Mouse (Mus musculus) right cerebral cortex, postnatal 4 days (tissue): ENCODE data around the gene Nexn.
A peak's percentile ranks its signal among the peaks of the same experiment; 100 is the strongest.
"Not testable (repeated sequence)": the region's sequence is repeated elsewhere in the genome, so short reads cannot be mapped to it uniquely, and the experiment has no call there.

Source experiments
- DNase-seq: peaks from one replicate; pipeline ENCODE4 v3.0.0-alpha.2; 2022

The Nexn gene

DNA sequence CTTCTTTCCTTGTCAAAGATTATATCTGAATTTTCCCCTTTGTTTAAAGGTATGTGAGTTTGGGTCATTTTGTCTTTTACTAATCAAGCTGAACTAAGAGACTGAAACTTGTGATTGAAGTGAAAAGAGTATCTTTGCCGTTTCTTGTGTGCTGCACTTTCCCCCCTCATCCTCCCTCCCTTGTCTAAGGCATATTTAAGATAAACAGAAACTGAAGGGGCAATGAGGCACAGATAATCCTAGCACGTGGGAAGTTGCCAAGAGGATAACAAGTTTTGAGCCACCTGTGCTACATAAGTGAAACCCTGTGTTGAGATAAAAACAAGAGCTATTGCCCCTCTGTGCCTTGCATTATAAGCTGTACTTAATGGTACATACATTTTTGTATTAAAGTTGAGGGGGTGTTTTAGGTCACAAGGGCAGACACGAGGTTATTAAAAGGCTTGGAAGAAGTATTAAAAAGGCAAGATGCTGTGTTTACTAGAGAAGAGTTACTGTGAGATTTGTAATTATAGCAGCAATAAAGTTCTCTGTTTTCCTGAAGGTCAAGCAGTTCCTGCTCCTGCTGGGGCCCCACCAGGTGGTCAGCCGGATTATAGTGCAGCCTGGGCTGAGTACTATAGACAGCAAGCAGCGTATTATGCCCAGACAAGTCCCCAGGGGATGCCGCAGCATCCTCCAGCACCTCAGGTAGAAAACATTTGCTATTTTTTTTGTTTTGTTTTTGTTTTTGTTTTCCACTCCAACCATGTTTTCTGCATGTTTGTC lies 34.6 kb downstream of the Nexn start:
- DNase-seq, result no peak

GRCm38 (mm10) chr3:152229271-152229670 lies 36.9 kb downstream of the Nexn start:
- DNase-seq, result no peak

GRCm38 (mm10) chr3:152228843-152229242 lies 37.3 kb downstream of the Nexn start:
- DNase-seq, result no peak

- DNase-seq, result no peak
These were observed 40.2 kb downstream of the Nexn start for GRCm38 (mm10) chr3:152225906-152226305.

DNA sequence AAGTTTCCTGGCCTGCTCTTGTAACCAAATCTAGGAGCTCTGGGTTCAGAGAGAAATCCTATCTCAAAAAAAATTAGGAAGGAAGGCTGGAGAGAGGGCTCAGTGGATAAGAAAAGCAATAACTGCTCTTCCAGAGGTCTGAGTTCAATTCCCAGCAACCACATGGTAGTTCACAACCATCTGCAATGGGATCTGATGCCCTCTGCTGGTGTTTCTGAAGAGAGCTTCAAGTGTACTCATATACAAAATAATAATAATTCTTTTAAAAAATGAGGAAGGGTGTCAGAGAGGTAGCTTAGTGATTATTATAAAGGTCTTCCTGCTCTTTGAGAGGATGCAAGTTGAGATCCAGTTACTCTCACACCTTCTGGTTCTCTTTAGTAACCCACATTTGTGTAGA lies 41.2 kb downstream of the Nexn start:
- no peak for DNase-seq

DNA sequence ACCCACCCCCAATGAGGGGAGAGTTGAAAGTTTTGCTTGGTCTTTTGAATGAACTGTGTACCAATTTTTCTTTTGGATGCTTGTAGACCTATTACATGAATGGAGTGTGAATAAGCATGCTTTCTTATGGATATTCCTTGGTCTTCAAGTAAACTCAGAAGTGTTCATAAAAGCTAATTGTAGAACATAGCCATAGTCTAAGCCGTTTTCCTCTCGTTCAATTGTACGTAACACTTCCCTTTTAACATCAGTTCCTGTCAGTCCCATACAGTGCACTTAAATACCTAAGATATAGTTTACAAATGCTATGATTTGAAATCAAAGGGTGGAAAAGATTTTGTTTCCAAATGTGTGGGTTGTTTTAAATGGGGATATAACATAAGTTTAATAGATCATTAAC lies 52.7 kb downstream of the Nexn start:
- no peak for DNase-seq

DNA sequence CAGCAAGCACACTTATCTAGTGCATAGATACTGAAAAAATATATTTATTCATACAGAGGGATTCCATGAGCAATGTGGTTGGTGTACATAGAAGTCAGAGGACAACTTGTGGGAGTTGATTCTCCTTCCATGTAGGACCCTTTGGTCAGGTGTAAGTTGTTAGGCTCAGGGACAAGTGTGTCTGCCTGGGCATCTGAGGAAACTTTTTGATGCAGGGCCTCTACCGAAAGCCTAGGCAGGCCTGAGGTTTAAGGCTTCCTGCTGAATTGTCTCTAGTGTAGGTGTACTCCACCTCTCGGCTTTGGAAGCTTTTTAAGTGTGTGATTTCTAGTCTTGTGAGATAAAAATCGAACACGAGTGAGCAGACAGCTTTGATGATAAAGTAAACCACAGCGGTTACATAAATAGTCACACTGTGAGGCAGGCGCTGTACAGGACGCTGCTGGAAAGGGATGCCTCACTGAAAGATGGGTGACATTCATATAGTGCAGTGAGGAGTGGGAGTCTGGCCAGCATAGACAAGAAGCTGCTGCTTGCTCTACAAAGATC lies 54.3 kb downstream of the Nexn start:
- no peak for DNase-seq

GRCm38 (mm10) chr3:152210728-152211391 lies 55.3 kb downstream of the Nexn start:
- DNase-seq, result peak; percentile 71

- DNase-seq, result peak; percentile 98
These were observed 56.0 kb downstream of the Nexn start, which contains the start of the genes Dnajb4 and Fubp1 for GRCm38 (mm10) chr3:152209967-152210634. Gene Dnajb4, minus strand, starts transcription at chr3:152210302. Gene Fubp1, plus strand, starts transcription at chr3:152210422.

DNA sequence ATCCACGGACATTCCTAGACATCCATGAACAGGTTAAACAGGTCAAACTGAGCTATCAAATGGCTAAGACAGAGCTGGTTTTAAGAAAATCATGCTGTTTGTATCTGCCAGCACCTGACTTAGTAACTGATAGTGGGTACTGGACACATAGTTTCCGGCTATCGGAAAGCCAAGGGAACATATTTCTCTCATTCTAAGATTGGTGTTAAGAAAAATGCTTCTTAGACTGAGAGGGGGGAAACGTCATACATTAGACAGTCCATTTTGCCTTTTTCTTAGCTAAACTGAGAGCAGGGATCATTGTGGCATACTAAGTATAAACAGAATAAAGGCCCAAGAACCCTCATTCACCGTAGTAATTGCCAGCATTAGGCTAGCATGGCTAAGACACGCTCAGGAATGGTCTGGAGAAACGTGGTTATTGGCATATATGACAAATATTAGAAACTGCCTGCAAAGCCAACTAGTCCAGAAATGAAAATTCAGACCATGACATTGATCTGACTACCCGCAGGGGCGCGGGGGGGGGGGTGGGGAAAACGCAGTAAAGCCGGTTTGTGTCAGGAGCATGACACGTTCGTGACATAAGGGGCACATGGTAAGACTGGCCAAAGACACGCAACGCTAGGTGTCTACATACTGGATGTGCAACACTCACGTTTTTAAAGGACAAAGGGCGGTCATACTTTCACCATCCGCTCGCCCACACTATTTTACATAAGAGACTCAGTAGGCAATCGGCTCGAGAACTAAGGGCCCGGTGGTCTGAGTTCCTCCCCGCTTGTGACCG lies 56.8 kb downstream of the Nexn start:
- DNase-seq, result no peak

GRCm38 (mm10) chr3:152208096-152208885 lies 57.9 kb downstream of the Nexn start:
- no peak for DNase-seq

GRCm38 (mm10) chr3:152207156-152207555 lies 59.0 kb downstream of the Nexn start:
- DNase-seq, result no peak

DNA sequence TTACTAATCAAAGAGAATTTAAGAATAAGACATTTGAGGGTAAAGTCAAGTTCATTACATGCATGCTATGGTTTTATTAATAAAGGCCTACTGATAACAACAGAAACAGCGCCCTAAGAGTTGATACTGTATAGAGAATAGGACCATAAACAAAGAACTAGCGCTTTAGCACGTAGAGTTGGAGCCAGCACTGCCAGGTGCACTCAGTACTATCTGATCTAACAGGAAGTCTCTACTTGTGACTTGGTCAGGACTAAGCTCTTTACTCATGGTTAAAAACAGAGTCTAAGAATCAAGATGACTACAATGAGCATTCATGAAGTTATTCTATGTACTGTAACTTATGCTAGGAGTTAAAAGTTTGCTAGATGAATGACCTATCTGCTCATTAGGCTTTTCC lies 61.6 kb downstream of the Nexn start:
- DNase-seq, result no peak

DNA sequence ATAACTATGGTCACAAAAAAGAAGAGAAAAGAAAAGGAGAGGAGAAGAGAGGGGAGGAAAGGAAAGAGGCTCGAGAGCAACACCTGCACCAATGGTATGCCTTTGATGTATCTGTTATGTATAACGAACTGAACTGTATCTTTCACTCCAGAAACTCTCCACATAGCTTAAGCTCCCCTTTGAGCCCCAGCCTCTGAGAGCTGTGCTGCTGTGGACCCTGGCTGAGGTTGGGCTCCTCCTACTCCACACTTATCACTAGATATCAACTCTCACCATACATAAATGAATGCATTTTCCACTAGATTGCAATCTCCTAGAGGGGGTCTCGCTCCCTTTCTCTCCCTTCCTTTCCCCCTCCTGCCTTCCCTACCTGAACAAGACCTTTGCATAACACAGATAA lies 62.2 kb downstream of the Nexn start:
- DNase-seq, result no peak

- DNase-seq, result no peak
These were observed 62.7 kb downstream of the Nexn start for GRCm38 (mm10) chr3:152203411-152203810.

DNA sequence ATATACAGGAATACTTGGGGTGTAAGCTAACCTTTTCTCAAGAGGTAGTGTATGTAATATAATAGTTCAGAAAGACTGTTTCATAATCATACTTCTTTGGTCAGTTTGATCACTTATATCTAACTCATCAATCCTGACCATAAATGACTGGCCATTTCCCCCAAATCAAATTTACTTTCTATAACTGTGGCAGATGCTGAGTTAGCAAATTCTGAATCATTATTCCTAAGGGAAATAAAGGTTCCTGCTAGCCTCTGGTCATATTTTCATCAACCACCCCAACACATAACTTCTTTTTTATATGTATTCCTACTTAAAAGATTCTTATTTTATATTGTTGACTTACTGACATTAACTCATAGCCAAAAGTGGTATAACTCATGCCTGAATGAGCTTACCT lies 63.2 kb downstream of the Nexn start:
- no peak for DNase-seq

DNA sequence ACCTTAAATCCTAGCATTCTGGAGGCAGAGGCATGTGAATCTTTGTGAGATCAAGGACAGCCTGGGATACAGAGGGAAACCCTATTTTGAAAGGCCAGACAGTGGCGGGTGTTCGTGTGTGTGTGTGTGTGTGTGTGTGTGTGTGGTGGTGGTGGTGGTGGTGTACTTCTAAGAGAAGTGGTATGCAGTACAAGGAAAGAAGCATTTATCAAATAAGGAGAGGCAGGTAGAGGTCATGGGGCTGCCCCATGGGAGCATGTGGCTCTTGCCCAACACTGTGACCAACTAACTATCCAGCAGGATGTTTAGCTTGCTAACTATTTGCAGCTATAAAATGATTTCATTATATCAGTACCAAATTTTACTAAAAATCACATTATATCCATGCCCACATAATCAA lies 64.5 kb downstream of the Nexn start:
- no peak for DNase-seq

GRCm38 (mm10) chr3:152201181-152201580 lies 65.0 kb downstream of the Nexn start:
- no peak for DNase-seq

DNA sequence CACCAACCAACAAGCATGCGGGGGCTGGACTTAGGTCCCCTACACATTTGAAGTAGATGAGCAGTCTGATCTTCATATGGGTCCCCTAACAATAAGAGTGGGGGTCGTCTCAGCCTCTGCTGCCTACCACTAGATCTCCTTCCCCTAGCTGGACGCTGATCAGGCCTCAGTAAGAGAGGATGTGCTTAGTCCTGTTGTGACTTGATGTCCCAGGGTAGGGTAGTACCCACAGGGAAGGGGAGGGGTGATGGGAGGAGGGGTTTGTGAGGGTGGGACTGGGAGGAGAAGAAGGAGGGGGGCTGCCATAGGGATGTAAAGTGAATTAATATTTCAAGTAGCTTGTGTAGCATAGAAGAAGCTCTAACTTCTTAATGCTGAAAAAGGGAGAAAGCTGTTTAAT lies 67.0 kb downstream of the Nexn start:
- DNase-seq, result no peak

GRCm38 (mm10) chr3:152197246-152197645 lies 68.9 kb downstream of the Nexn start:
- not testable (repeated sequence) for DNase-seq

- DNase-seq, result peak; percentile 68
These were observed 72.5 kb downstream of the Nexn start for GRCm38 (mm10) chr3:152193635-152194097.

GRCm38 (mm10) chr3:152193177-152193576 lies 73.0 kb downstream of the Nexn start:
- no peak for DNase-seq
